Mouse (Mus musculus) kidney, adult 2 months (tissue): ENCODE measurements around the gene Dscam.

Experiments used
- CTCF ChIP-seq: fragments of 200-500 bp; conservative IDR thresholded peaks from 2 replicates; pipeline ENCODE4 v1.5.1; 2011; ENCODE audit warnings: low read depth, mild to moderate bottlenecking, control low read depth, low read length, moderate library complexity, mixed read lengths; ENCODE audit not compliant: insufficient read depth, insufficient read length
- POLR2A ChIP-seq: fragments of 200-500 bp; IDR thresholded peaks from one replicate; pipeline ENCODE4 v1.6.1; 2011; ENCODE audit warnings: low read depth, low read length, control low read depth

- TF ChIP-seq CTCF (no peak), POLR2A (no peak)
Observed at GRCm38 (mm10) chr16:96634097-96634790, 536.3 kb downstream of the Dscam start.
